Mouse (Mus musculus) heart, embryonic 11.5 days (tissue): Measurements from ENCODE around the gene Mrgprb5. TPM values are rescaled to one million over a fixed set of nuclear protein-coding genes. Genes with fewer than 3 reads are reported as not detected.

ENCODE experiments used
- ATAC-seq: fragments of 200-750 bp; cut with Nextera tagmentation; replicated peaks from 2 replicates; pipeline ENCODE4 v1.8.0; 2017; ENCODE audit warnings: moderate library complexity; ENCODE audit not compliant: insufficient number of reproducible peaks, low FRiP score, low TSS enrichment
- H3K27ac ChIP-seq: fragments of 300-500 bp; sonication (generic); 2 replicates; pipeline ENCODE4 v1.5.1; 2014; ENCODE audit warnings: mild to moderate bottlenecking, low read depth, low read length
- H3K27me3 ChIP-seq: fragments of 300-500 bp; sonication (generic); 2 replicates; pipeline ENCODE4 v1.6.1; 2014; ENCODE audit warnings: mild to moderate bottlenecking, low read length, mixed read lengths; ENCODE audit not compliant: control insufficient read depth, insufficient read depth
- H3K36me3 ChIP-seq: fragments of 300-500 bp; sonication (generic); 2 replicates; pipeline ENCODE4 v1.6.1; 2014; ENCODE audit warnings: mild to moderate bottlenecking, low read length, moderate library complexity, mixed read lengths; ENCODE audit not compliant: control insufficient read depth, insufficient read depth
- H3K4me1 ChIP-seq: fragments of 300-500 bp; sonication (generic); 2 replicates; pipeline ENCODE4 v1.6.1; 2014; ENCODE audit warnings: low read length; ENCODE audit not compliant: control insufficient read depth, insufficient read depth
- H3K4me2 ChIP-seq: fragments of 300-500 bp; sonication (generic); 2 replicates; pipeline ENCODE4 v1.6.1; 2014; ENCODE audit warnings: mild to moderate bottlenecking, moderate library complexity
- H3K4me3 ChIP-seq: fragments of 300-500 bp; sonication (generic); 2 replicates; pipeline ENCODE4 v1.5.1; 2014; ENCODE audit warnings: low read depth, low read length
- H3K9ac ChIP-seq: fragments of 300-500 bp; sonication (generic); 2 replicates; pipeline ENCODE4 v1.6.1; 2014; ENCODE audit warnings: mild to moderate bottlenecking, low read depth, low read length, moderate library complexity
- H3K9me3 ChIP-seq: fragments of 300-500 bp; sonication (generic); replicated peaks from 2 replicates; pipeline ENCODE4 v1.6.1; 2016; ENCODE audit warnings: low read length; ENCODE audit not compliant: control insufficient read depth
- WGBS: fragments of 180-500 bp; shearing (Covaris S2); extraction: QIAGEN DNeasy Blood & Tissue Kit; methylation state at CpG from one replicate; pipeline ENCODE4 v1.1.7; 2014; ENCODE audit not compliant: insufficient replicate concordance; 5-methylcytosine and 5-hydroxymethylcytosine counted together
- polyA plus RNA-seq: library from polyadenylated mRNA; unstranded; fragments of >200 nt; fragmentation: Nextera tagmentation; extraction: Ambion mirVana; gene quantifications from 2 replicates; pipeline ENCODE4 v1.2.1, GENCODE M21; 2014

Gene Mrgprb5
- polyA plus RNA-seq, 1 experiment from 2014 or later = not detected

DNA sequence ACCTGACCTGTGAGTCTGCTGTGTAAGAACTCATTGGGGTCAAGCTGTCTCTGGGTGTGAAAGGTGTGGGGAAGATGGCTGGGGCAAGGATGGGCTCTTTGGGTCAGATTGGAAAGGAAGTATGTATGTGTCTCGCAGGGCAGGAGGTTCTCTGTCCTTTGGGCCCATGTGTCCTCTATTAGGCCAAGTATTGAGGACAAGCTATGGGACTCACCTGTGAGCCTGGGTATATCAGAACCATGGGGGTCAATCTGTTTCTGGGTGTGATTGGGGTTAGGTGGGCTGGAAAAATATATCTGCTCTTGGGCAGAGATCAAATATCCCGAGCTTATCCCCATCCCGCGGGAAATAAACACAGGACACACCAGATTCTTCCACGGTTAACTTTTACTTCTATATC, 45.0 kb downstream of the Mrgprb5 start:
- Histone ChIP-seq H3K9ac (no peak overlapping the region), H3K27ac (no peak overlapping the region), H3K27me3 (no peaks in the 10 kb centered on the region), H3K4me2 (no peak overlapping the region), H3K4me1 (no peaks in the 10 kb centered on the region), H3K4me3 (no peak overlapping the region), H3K9me3 (no peaks in the 10 kb centered on the region), H3K36me3 (0 out of 2 replicates have a peak, but pooled peaks cover 2% of the 10 kb centered on the region)
- ATAC-seq = no peak
- WGBS = 74% methylated on average over 5 of the region's 5 CpGs

Other genes with a start within 250 kb of the Mrgprb5 start
- gene Mrgpra4, start 186.9 kb downstream of the Mrgprb5 start, polyA plus RNA-seq = not detected in 2 replicates
- not detected in 2 replicates for gene Mrgprx1, start 141.4 kb downstream of the Mrgprb5 start, polyA plus RNA-seq
- not detected in 2 replicates for gene Mrgprb4, start 30.3 kb upstream of the Mrgprb5 start, polyA plus RNA-seq
- gene Mrgprb8, start 219.5 kb upstream of the Mrgprb5 start, polyA plus RNA-seq = not detected in 2 replicates